Mouse (Mus musculus) MEL (cell line): Measurements from ENCODE around the gene Fam83g. TPM values are rescaled to one million over a fixed set of nuclear protein-coding genes. Genes with fewer than 3 reads are reported as not detected.

Experiments used
- DNase-seq: peaks from one replicate; pipeline ENCODE4 v3.0.0; 2011; ENCODE audit warnings: low read depth, low spot score
- H3K27ac ChIP-seq: 2 replicates; pipeline ENCODE4 v1.5.1; 2012; ENCODE audit warnings: low read depth, mild to moderate bottlenecking, control low read depth, low read length, moderate library complexity; ENCODE audit not compliant: control insufficient read depth
- H3K27me3 ChIP-seq, 2 experiments: fragments of 150-350 bp in 1 of 2; sonication (generic) in 1 of 2; 2 replicates each; pipeline ENCODE4 v1.6.1; 2012; ENCODE audit warnings: low read length in 2 of 2, mild to moderate bottlenecking in 2 of 2, improper control_type of control experiment in 1 of 2, moderate library complexity in 1 of 2; ENCODE audit not compliant: insufficient read depth in 2 of 2, control insufficient read depth in 1 of 2
- H3K36me3 ChIP-seq, 2 experiments: 2 replicates each; pipeline ENCODE4 v1.6.1; 2012 to 2014; ENCODE audit warnings: low read length in 2 of 2, improper control_type of control experiment in 1 of 2, inconsistent platforms in 1 of 2, mild to moderate bottlenecking in 1 of 2; ENCODE audit not compliant: insufficient read depth in 2 of 2, control insufficient read depth in 1 of 2
- H3K4me1 ChIP-seq, 2 experiments: fragments of 150-350 bp in 1 of 2; sonication (generic) in 1 of 2; 2 replicates each; pipeline ENCODE4 v1.6.1; 2012; ENCODE audit warnings: low read length in 2 of 2, improper control_type of control experiment in 1 of 2, mild to moderate bottlenecking in 1 of 2; ENCODE audit not compliant: insufficient read depth in 2 of 2, control insufficient read depth in 1 of 2
- H3K4me3 ChIP-seq, 2 experiments: fragments of 150-350 bp in 1 of 2; sonication (generic) in 1 of 2; 2 replicates each; pipeline ENCODE4 v1.5.1; 2012; ENCODE audit warnings: low read depth in 2 of 2, low read length in 2 of 2, mild to moderate bottlenecking in 2 of 2, moderate library complexity in 2 of 2, control low read depth in 1 of 2, improper control_type of control experiment in 1 of 2; ENCODE audit not compliant: control insufficient read depth in 1 of 2, insufficient read depth in 1 of 2
- H3K79me2 ChIP-seq: 2 replicates; pipeline ENCODE4 v1.6.1; 2012; ENCODE audit warnings: mild to moderate bottlenecking, low read length, moderate library complexity; ENCODE audit not compliant: control insufficient read depth, poor library complexity, insufficient read depth
- H3K9ac ChIP-seq: 2 replicates; pipeline ENCODE4 v1.6.1; 2012; ENCODE audit warnings: low read depth, mild to moderate bottlenecking, control low read depth, low read length, moderate library complexity; ENCODE audit not compliant: control insufficient read depth, poor library complexity, severe bottlenecking
- H3K9me3 ChIP-seq: fragments of 150-350 bp; sonication (generic); replicated peaks from 2 replicates; pipeline ENCODE4 v1.6.1; 2012; ENCODE audit warnings: mild to moderate bottlenecking, low read length, improper control_type of control experiment, moderate library complexity; ENCODE audit not compliant: insufficient read depth
- CHD1 ChIP-seq: IDR thresholded peaks from 2 replicates; pipeline ENCODE4 v1.6.1; 2012; ENCODE audit warnings: low read depth, mild to moderate bottlenecking, inconsistent platforms, low read length, improper control_type of control experiment
- CTCF ChIP-seq, 3 experiments: IDR thresholded peaks in 2 of 3; conservative IDR thresholded peaks in 1 of 3; 2 replicates each; pipeline ENCODE4 v1.5.1; 2011 to 2012; ENCODE audit warnings: low read length in 3 of 3, low read depth in 2 of 3, mild to moderate bottlenecking in 2 of 3, improper control_type of control experiment in 1 of 3, inconsistent platforms in 1 of 3, mixed read lengths in 1 of 3, moderate library complexity in 1 of 3; ENCODE audit not compliant: control insufficient read depth in 1 of 3, insufficient read depth in 1 of 3, poor library complexity in 1 of 3, severe bottlenecking in 1 of 3
- E2F4 ChIP-seq: IDR thresholded peaks from 2 replicates; pipeline ENCODE4 v1.6.1; 2011; ENCODE audit warnings: low read depth, low read length, improper control_type of control experiment, borderline replicate concordance
- ELF1 ChIP-seq: IDR thresholded peaks from 2 replicates; pipeline ENCODE4 v1.6.1; 2014; ENCODE audit warnings: low read depth, mild to moderate bottlenecking, inconsistent platforms, low read length, improper control_type of control experiment, moderate library complexity
- GABPA ChIP-seq: IDR thresholded peaks from 2 replicates; pipeline ENCODE4 v1.6.1; 2012; ENCODE audit warnings: low read depth, mild to moderate bottlenecking, inconsistent platforms, low read length, improper control_type of control experiment, moderate library complexity
- JUND ChIP-seq: IDR thresholded peaks from 2 replicates; pipeline ENCODE4 v1.6.1; 2011; ENCODE audit warnings: low read depth, mild to moderate bottlenecking, improper control_type of control experiment, low read length
- KAT2A ChIP-seq: conservative IDR thresholded peaks from 2 replicates; pipeline ENCODE4 v1.6.1; 2012; ENCODE audit warnings: low read depth, low read length, improper control_type of control experiment, inconsistent platforms
- MAFK ChIP-seq: IDR thresholded peaks from 2 replicates; pipeline ENCODE4 v1.6.1; 2011; ENCODE audit warnings: low read depth, mild to moderate bottlenecking, low read length, improper control_type of control experiment, borderline replicate concordance
- MAX ChIP-seq: IDR thresholded peaks from 2 replicates; pipeline ENCODE4 v1.6.1; 2011; ENCODE audit warnings: low read length, improper control_type of control experiment
- MXI1 ChIP-seq: IDR thresholded peaks from 2 replicates; pipeline ENCODE4 v1.6.1; 2011; ENCODE audit warnings: mild to moderate bottlenecking, low read depth, low read length, improper control_type of control experiment
- MYB ChIP-seq: IDR thresholded peaks from 2 replicates; pipeline ENCODE4 v1.6.1; 2011; ENCODE audit warnings: mild to moderate bottlenecking, low read depth, low read length, improper control_type of control experiment
- MYC ChIP-seq: IDR thresholded peaks from 2 replicates; pipeline ENCODE4 v1.6.1; 2011; ENCODE audit warnings: low read depth, mild to moderate bottlenecking, low read length, improper control_type of control experiment, moderate library complexity
- NELFE ChIP-seq: IDR thresholded peaks from 2 replicates; pipeline ENCODE4 v1.6.1; 2011; ENCODE audit warnings: low read depth, low read length, improper control_type of control experiment
- POLR2AphosphoS5 ChIP-seq: IDR thresholded peaks from 2 replicates; pipeline ENCODE4 v1.6.1; 2012; ENCODE audit warnings: low read depth, borderline replicate concordance, mild to moderate bottlenecking, inconsistent platforms, low read length, moderate library complexity, mixed read lengths
- RCOR1 ChIP-seq: IDR thresholded peaks from 2 replicates; pipeline ENCODE4 v1.6.1; 2012; ENCODE audit warnings: low read depth, mild to moderate bottlenecking, inconsistent platforms, low read length, improper control_type of control experiment
- SIN3A ChIP-seq: IDR thresholded peaks from 2 replicates; pipeline ENCODE4 v1.6.1; 2012; ENCODE audit warnings: low read length, improper control_type of control experiment, inconsistent platforms
- SMC3 ChIP-seq: IDR thresholded peaks from 2 replicates; pipeline ENCODE4 v1.6.1; 2011; ENCODE audit warnings: low read depth, low read length, improper control_type of control experiment
- TCF12 ChIP-seq: IDR thresholded peaks from 2 replicates; pipeline ENCODE4 v1.6.1; 2014; ENCODE audit warnings: low read depth, mild to moderate bottlenecking, inconsistent platforms, low read length, improper control_type of control experiment, moderate library complexity
- UBTF ChIP-seq: IDR thresholded peaks from 2 replicates; pipeline ENCODE4 v1.6.1; 2012; ENCODE audit warnings: low read depth, mild to moderate bottlenecking, inconsistent platforms, low read length, improper control_type of control experiment, moderate library complexity, borderline replicate concordance; ENCODE audit not compliant: insufficient read depth
- ZC3H11A ChIP-seq: IDR thresholded peaks from 2 replicates; pipeline ENCODE4 v1.6.1; 2012; ENCODE audit warnings: low read depth, mild to moderate bottlenecking, inconsistent platforms, low read length, improper control_type of control experiment
- ZKSCAN1 ChIP-seq: IDR thresholded peaks from 2 replicates; pipeline ENCODE4 v1.6.1; 2012; ENCODE audit warnings: low read depth, mild to moderate bottlenecking, inconsistent platforms, low read length, improper control_type of control experiment, moderate library complexity
- ZNF384 ChIP-seq: IDR thresholded peaks from 2 replicates; pipeline ENCODE4 v1.6.1; 2012; ENCODE audit warnings: low read depth, mild to moderate bottlenecking, inconsistent platforms, low read length, improper control_type of control experiment
- polyA plus RNA-seq, 2 experiments: library from polyadenylated mRNA; stranded (reverse) in 1 of 2; unstranded in 1 of 2; fragments of >175 nt in 1 of 2; fragments of >200 nt in 1 of 2; gene quantifications; 2 replicates each; pipeline versions ENCODE4 v1.2.1 to v1.2.4; 2012; ENCODE audit warnings: low replicate concordance in 2 of 2, low read depth in 1 of 2; ENCODE audit not compliant: insufficient read length in 2 of 2, insufficient read depth in 1 of 2, missing spikeins in 1 of 2
- total RNA-seq: library from RNA; depleted of rRNA; stranded (reverse); fragments of 300-350 nt; gene quantifications from 2 replicates; pipeline ENCODE4 v1.2.3, GENCODE M21; 2012

Gene Fam83g
- total and polyA plus RNA-seq, 3 experiments: 5.4 to 9.7 TPM; not detected in 1

GRCm38 (mm10) chr11:61719387-61719786, 35.5 kb downstream of the Fam83g start:
- Histone ChIP-seq H3K9ac (no peak overlapping the region), H3K79me2 (no peaks in the 10 kb centered on the region)
- no peak for DNase-seq
- no peak for TF ChIP-seq NELFE
- no peak for TF ChIP-seq CTCF (IDR thresholded peaks at IDR 0.05 in 2 of 3, conservative IDR thresholded peaks at IDR 0.05 in 1 of 3; ENCODE audit: control insufficient read depth in 1 of 3, insufficient read depth in 1 of 3, low read depth in 2 of 3, low read length in 3 of 3, poor library complexity in 1 of 3, severe bottlenecking in 1 of 3)
- TF ChIP-seq E2F4: no peak
- TF ChIP-seq ZC3H11A: no peak
- no peak for TF ChIP-seq MYB
- no peak for TF ChIP-seq POLR2AphosphoS5
- TF ChIP-seq ZKSCAN1: no peak
- TF ChIP-seq UBTF: no peak
- TF ChIP-seq GABPA: no peak
- TF ChIP-seq RCOR1: no peak
- TF ChIP-seq SIN3A: no peak
- no peak for TF ChIP-seq MYC
- no peak for TF ChIP-seq ELF1
- TF ChIP-seq, all 39 proteins: peak for 0
- H3K27ac ChIP-seq: no peak overlapping the region
- H3K4me1 ChIP-seq: peaks cover 0 to 4% of the 10 kb centered on the region in 2 experiments; a peak in 1 of 4 replicates
- no peaks in the 10 kb centered on the region for H3K9me3 ChIP-seq
- no peaks in the 10 kb centered on the region for H3K27me3 ChIP-seq
- H3K36me3 ChIP-seq: 0 out of 4 replicates have a peak, but pooled peaks cover 0 to 1% of the 10 kb centered on the region in 2 experiments
- H3K4me3 ChIP-seq: no peak overlapping the region

GRCm38 (mm10) chr11:61719826-61720225, 35.9 kb downstream of the Fam83g start:
- H3K9me3 ChIP-seq: no peaks in the 10 kb centered on the region
- no peak overlapping the region for H3K4me3 ChIP-seq
- no peaks in the 10 kb centered on the region for H3K79me2 ChIP-seq
- DNase-seq: no peak
- H3K27me3 ChIP-seq: no peaks in the 10 kb centered on the region
- H3K27ac ChIP-seq: no peak overlapping the region
- 0 out of 4 replicates have a peak, but pooled peaks cover 0 to 4% of the 10 kb centered on the region in 2 experiments for H3K4me1 ChIP-seq
- TF ChIP-seq MAX (no peak), ELF1 (no peak), ZNF384 (no peak), SMC3 (no peak), JUND (no peak), MXI1 (no peak), TCF12 (no peak), CHD1 (no peak), MYB (no peak), RCOR1 (no peak), KAT2A (no peak), MAFK (no peak), E2F4 (no peak), CTCF (IDR thresholded peaks at IDR 0.05 in 2 of 3, conservative IDR thresholded peaks at IDR 0.05 in 1 of 3; ENCODE audit: control insufficient read depth in 1 of 3, insufficient read depth in 1 of 3, low read depth in 2 of 3, low read length in 3 of 3, poor library complexity in 1 of 3, severe bottlenecking in 1 of 3) (no peak)
- no peak overlapping the region for H3K9ac ChIP-seq
- H3K36me3 ChIP-seq: no peaks in the 10 kb centered on the region
